Mouse (Mus musculus) heart, embryonic 15.5 days (tissue): ENCODE data around the gene Clhc1. TPM values are rescaled to one million over a fixed set of nuclear protein-coding genes. Genes with fewer than 3 reads are reported as not detected.
"Not testable (repeated sequence)": the region's sequence is repeated elsewhere in the genome, so short reads cannot be mapped to it uniquely, and the experiment has no call there.

Experiments used
- ATAC-seq: fragments of 200-750 bp; cut with Nextera tagmentation; replicated peaks from 2 replicates; pipeline ENCODE4 v1.8.0; 2017; ENCODE audit warnings: low read depth, moderate TSS enrichment; ENCODE audit not compliant: insufficient number of reproducible peaks, insufficient read depth, low FRiP score
- H3K27ac ChIP-seq: fragments of 300-500 bp; sonication (generic); 2 replicates; pipeline ENCODE4 v1.5.1; 2015; ENCODE audit warnings: mild to moderate bottlenecking, inconsistent platforms
- H3K27me3 ChIP-seq: fragments of 300-500 bp; sonication (generic); 2 replicates; pipeline ENCODE4 v1.6.1; 2015; ENCODE audit warnings: inconsistent platforms
- H3K36me3 ChIP-seq: fragments of 300-500 bp; sonication (generic); 2 replicates; pipeline ENCODE4 v1.6.1; 2015; ENCODE audit warnings: mild to moderate bottlenecking, inconsistent platforms
- H3K4me1 ChIP-seq: fragments of 300-500 bp; sonication (generic); replicated peaks from 2 replicates; pipeline ENCODE4 v1.6.1; 2015; ENCODE audit warnings: inconsistent platforms
- H3K4me2 ChIP-seq: fragments of 300-500 bp; sonication (generic); 2 replicates; pipeline ENCODE4 v1.6.1; 2015; ENCODE audit warnings: inconsistent platforms, mild to moderate bottlenecking, moderate library complexity
- H3K4me3 ChIP-seq: fragments of 300-500 bp; sonication (generic); 2 replicates; pipeline ENCODE4 v1.5.1; 2015; ENCODE audit warnings: mild to moderate bottlenecking, inconsistent platforms
- H3K9ac ChIP-seq: fragments of 300-500 bp; sonication (generic); 2 replicates; pipeline ENCODE4 v1.6.1; 2015; ENCODE audit warnings: mild to moderate bottlenecking, inconsistent platforms
- H3K9me3 ChIP-seq: fragments of 300-500 bp; sonication (generic); replicated peaks from 2 replicates; pipeline ENCODE4 v1.6.1; 2016; ENCODE audit warnings: inconsistent platforms
- WGBS: fragments of 180-500 bp; shearing (Covaris S2); methylation state at CpG from one replicate; pipeline ENCODE4 v1.1.7; 2015; ENCODE audit warnings: mixed read lengths; 5-methylcytosine and 5-hydroxymethylcytosine counted together
- polyA plus RNA-seq: library from polyadenylated mRNA; unstranded; fragments of >200 nt; fragmentation: Nextera tagmentation; extraction: Ambion mirVana; gene quantifications from 2 replicates; pipeline ENCODE4 v1.2.1, GENCODE M21; 2015

Clhc1 gene
- polyA plus RNA-seq, 1 experiment from 2014 or later: 0.24 TPM

GRCm38 (mm10) chr11:29544225-29544945 is 3.4 kb upstream of the Clhc1 start:
- no peaks in the 10 kb centered on the region for H3K27me3 ChIP-seq
- ATAC-seq: no peak
- H3K9me3 ChIP-seq: no peaks in the 10 kb centered on the region
- H3K27ac ChIP-seq: no peak overlapping the region
- peaks cover 47% of the 10 kb centered on the region for H3K36me3 ChIP-seq
- no peak overlapping the region for H3K4me2 ChIP-seq
- 92% methylated on average over 3 of the region's 3 CpGs for WGBS
- no peak overlapping the region for H3K9ac ChIP-seq
- H3K4me1 ChIP-seq: peaks cover 14% of the 10 kb centered on the region
- no peak overlapping the region for H3K4me3 ChIP-seq

DNA sequence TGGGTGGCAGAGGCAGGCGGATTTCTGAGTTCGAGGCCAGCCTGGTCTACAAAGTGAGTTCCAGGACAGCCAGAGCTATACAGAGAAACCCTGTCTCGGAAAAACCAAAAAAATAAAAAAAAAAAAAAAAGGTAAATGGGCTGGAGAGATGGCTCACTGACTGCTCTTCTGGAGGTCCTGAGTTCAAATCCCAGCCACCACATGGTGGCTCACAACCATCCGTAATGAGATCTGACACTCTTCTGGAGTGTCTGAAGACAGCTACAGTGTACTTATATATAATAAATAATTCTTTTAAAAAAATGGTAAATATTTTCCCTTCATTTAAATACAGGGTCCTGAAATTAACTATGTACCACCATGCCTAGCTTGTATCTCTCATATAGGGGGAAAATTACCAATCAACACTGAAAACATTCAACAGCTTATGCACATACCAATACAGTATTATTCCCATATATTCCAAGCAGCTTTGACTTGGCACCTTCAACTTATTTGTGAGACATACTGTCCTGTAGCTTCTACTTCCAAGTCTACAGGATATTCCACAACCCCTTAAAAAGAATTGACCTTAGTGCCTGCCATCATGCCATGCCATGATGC is 2.5 kb upstream of the Clhc1 start:
- not testable (repeated sequence) for H3K4me3 ChIP-seq, H3K9me3 ChIP-seq, H3K4me2 ChIP-seq, H3K9ac ChIP-seq, ATAC-seq, H3K27ac ChIP-seq, H3K27me3 ChIP-seq
- WGBS: 84% methylated on average over 4 of the region's 4 CpGs
- Histone ChIP-seq H3K4me1 (peaks cover 14% of the 10 kb centered on the region), H3K36me3 (peaks cover 45% of the 10 kb centered on the region)

DNA sequence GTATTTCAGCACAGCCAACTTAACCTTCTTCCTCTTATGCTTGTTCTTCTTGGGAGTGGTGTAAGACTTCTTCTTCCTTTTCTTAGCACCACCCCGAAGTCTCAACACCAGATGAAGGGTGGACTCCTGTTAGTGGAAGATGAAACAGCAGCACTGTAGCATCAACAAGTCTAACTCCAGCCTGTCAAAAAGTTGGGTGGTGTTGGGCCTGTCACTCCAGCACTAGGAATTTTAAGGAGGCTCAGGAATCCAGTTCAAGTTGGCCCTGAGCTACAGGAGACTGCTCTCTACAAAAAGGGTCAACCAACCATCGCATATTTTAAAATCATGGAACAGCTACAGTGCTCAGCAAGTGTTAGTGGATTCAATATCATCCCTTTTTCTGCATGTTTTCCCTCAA is 1.5 kb upstream of the Clhc1 start:
- H3K36me3 ChIP-seq: peaks cover 42% of the 10 kb centered on the region
- peak overlapping the region; percentile 93; the same call in 1 of the 2 replicates for H3K9ac ChIP-seq

DNA sequence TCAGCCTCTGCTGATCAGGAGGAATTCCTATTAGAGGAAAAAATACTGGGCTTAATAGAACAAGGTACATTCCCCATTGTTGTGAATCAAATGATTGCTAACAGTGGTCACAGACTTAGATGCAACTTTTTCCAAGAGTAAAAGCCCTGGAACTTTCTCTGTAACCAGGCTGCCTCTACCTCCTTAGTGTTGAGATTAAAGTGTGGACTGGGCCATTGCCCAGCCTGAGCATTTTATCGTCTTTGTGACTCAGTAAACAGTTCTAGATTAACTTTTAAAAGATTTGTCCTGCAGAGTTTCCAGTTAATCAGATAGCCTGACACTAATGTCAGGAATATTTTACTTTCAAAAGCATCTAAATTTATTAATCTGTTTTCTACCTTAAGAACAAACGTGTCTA is 988 bp upstream of the Clhc1 start:
- ATAC-seq: no peak
- H3K9ac ChIP-seq: peak overlapping the region; percentile 93
- H3K27ac ChIP-seq: peak overlapping the region; percentile 87; the same call in 1 of the 2 replicates
- H3K27me3 ChIP-seq: no peaks in the 10 kb centered on the region
- no peaks in the 10 kb centered on the region for H3K9me3 ChIP-seq
- H3K4me1 ChIP-seq: peaks cover 14% of the 10 kb centered on the region
- H3K36me3 ChIP-seq: peaks cover 38% of the 10 kb centered on the region
- 9% methylated on average over 2 of the region's 2 CpGs for WGBS
- H3K4me2 ChIP-seq: peak overlapping the region; percentile 68
- peak overlapping the region; percentile 91 for H3K4me3 ChIP-seq

More for the DNA sequence above, 1.5 kb upstream of the Clhc1 start:
- WGBS: 83% methylated on average over 2 of the region's 2 CpGs
- H3K27me3 ChIP-seq, ATAC-seq, H3K9me3 ChIP-seq: not testable (repeated sequence)
- Histone ChIP-seq H3K27ac (0 out of 2 replicates have a peak overlapping the region, but pooled peaks have one; percentile 87), H3K4me3 (peak overlapping the region; percentile 91), H3K4me1 (peaks cover 14% of the 10 kb centered on the region), H3K4me2 (peak overlapping the region; percentile 68)

GRCm38 (mm10) chr11:29547249-29547751 is 450 bp upstream of the Clhc1 start:
- H3K4me2 ChIP-seq: peak overlapping the region; percentile 68
- no peaks in the 10 kb centered on the region for H3K27me3 ChIP-seq
- under 1% methylated on average over 27 of the region's 27 CpGs for WGBS
- H3K9me3 ChIP-seq: no peaks in the 10 kb centered on the region
- peaks cover 14% of the 10 kb centered on the region for H3K4me1 ChIP-seq
- peak; percentile 5; the same call in 1 of the 2 replicates for ATAC-seq
- H3K27ac ChIP-seq: peak overlapping the region; percentile 87
- H3K4me3 ChIP-seq: peak overlapping the region; percentile 91
- peak overlapping the region; percentile 93 for H3K9ac ChIP-seq
- H3K36me3 ChIP-seq: peaks cover 35% of the 10 kb centered on the region

- no peaks in the 10 kb centered on the region for H3K27me3 ChIP-seq
- peak overlapping the region; percentile 93 for H3K9ac ChIP-seq
- peak overlapping the region; percentile 76 for H3K4me2 ChIP-seq
- peak overlapping the region; percentile 87 for H3K27ac ChIP-seq
- H3K4me1 ChIP-seq: peaks cover 14% of the 10 kb centered on the region
- no peaks in the 10 kb centered on the region for H3K9me3 ChIP-seq
- 22% methylated on average over 23 of the region's 23 CpGs for whole genome bisulfite sequencing
- peak overlapping the region; percentile 91 for H3K4me3 ChIP-seq
- peaks cover 31% of the 10 kb centered on the region for H3K36me3 ChIP-seq
- ATAC-seq: no peak
Observed at GRCm38 (mm10) chr11:29548504-29549424, 1.0 kb downstream of the Clhc1 start.

DNA sequence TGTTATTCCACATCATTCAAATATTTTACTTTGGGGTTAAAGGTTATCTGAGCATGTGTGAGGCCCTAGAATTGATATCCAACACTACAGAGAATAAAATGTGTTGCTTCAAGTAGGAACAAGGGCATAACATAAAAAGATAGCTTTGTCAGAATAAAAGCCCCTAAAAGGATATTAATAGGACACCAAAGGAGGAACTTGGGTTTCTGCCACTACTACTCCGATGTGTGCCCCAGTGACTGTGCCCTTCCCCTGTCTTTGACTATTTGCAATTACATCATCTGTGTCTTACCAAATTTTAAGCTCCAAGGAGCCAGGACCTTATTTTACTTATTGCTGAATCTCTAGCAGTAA is 1.7 kb downstream of the Clhc1 start:
- Histone ChIP-seq H3K4me1 (peaks cover 14% of the 10 kb centered on the region), H3K9ac (no peak overlapping the region), H3K27me3 (no peaks in the 10 kb centered on the region), H3K4me2 (no peak overlapping the region), H3K36me3 (peaks cover 24% of the 10 kb centered on the region), H3K4me3 (no peak overlapping the region), H3K9me3 (no peaks in the 10 kb centered on the region), H3K27ac (no peak overlapping the region)
- WGBS: 37% methylated on average over 1 of the region's 1 CpGs
- ATAC-seq: no peak

- Histone ChIP-seq H3K9me3 (no peaks in the 10 kb centered on the region), H3K4me2 (no peak overlapping the region), H3K4me1 (no peaks in the 10 kb centered on the region), H3K27me3 (no peaks in the 10 kb centered on the region; the same call in 1 of the 2 replicates), H3K9ac (no peak overlapping the region), H3K4me3 (no peak overlapping the region), H3K27ac (no peak overlapping the region), H3K36me3 (no peaks in the 10 kb centered on the region)
- WGBS: 81% methylated on average over 9 of the region's 9 CpGs
- no peak for ATAC-seq
Observed at GRCm38 (mm10) chr11:29560452-29560851, 12.7 kb downstream of the Clhc1 start.

DNA sequence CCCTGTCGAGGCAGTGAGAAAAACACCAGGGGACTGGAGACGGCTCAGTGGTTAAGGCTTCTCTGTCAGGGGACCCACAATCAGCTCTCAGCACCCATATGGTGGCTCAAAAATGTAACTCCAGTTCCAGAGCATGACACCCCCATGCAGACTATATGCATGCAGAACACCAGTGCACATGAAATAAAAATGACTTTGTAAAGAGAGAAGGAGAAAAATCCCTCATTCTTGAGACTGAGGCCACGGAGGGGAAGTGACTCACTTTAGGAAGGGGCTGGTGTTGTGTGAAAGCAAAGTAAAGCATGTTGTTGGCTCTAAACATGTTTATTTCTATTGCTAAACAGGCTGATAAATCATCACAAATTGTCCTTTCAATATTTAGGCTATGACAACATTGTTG is 13.2 kb downstream of the Clhc1 start:
- H3K9ac ChIP-seq: no peak overlapping the region

DNA sequence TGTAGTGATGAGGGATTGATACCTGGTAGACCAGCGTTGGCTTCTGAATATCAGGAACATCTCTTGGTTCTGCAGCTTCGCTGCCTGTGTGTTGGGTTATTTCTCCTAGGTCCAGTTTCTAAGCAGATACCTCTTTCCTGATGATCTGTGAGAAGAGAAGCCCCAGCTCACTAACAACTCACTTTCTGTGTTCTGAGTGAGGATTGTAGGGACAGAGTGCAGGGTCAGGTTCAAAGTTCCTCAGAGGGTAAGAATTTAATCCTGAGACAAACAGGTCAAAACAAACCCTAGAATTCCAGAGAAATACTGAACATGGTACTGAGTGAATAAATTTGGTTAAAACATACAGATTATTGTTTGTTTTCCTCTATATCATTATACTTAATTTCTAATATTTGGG is 15.7 kb downstream of the Clhc1 start:
- Histone ChIP-seq H3K4me3 (no peak overlapping the region), H3K4me2 (no peak overlapping the region), H3K4me1 (no peaks in the 10 kb centered on the region), H3K27ac (no peak overlapping the region), H3K9ac (no peak overlapping the region), H3K9me3 (no peaks in the 10 kb centered on the region), H3K27me3 (no peaks in the 10 kb centered on the region; the same call in 1 of the 2 replicates), H3K36me3 (no peaks in the 10 kb centered on the region)
- WGBS: 70% methylated on average over 2 of the region's 2 CpGs
- no peak for ATAC-seq

More for the DNA sequence above, 13.2 kb downstream of the Clhc1 start:
- WGBS: 80% methylated on average over 3 of the region's 3 CpGs
- no peaks in the 10 kb centered on the region for H3K9me3 ChIP-seq
- H3K36me3 ChIP-seq: no peaks in the 10 kb centered on the region
- no peaks in the 10 kb centered on the region; the same call in 1 of the 2 replicates for H3K27me3 ChIP-seq
- no peak for ATAC-seq
- H3K4me2 ChIP-seq: no peak overlapping the region
- no peak overlapping the region for H3K4me3 ChIP-seq
- H3K27ac ChIP-seq: no peak overlapping the region
- H3K4me1 ChIP-seq: no peaks in the 10 kb centered on the region

- Histone ChIP-seq H3K4me1 (no peaks in the 10 kb centered on the region), H3K36me3 (no peaks in the 10 kb centered on the region), H3K27ac (no peak overlapping the region), H3K4me2 (no peak overlapping the region), H3K4me3 (no peak overlapping the region), H3K27me3 (no peaks in the 10 kb centered on the region), H3K9me3 (no peaks in the 10 kb centered on the region), H3K9ac (no peak overlapping the region)
- 53% methylated on average over 3 of the region's 3 CpGs for WGBS
- no peak for ATAC-seq
Observed at GRCm38 (mm10) chr11:29571536-29571935, 23.8 kb downstream of the Clhc1 start.
